Comparison of ENCODE assay signal across 9 mouse cellular contexts in the genomic region with DNA sequence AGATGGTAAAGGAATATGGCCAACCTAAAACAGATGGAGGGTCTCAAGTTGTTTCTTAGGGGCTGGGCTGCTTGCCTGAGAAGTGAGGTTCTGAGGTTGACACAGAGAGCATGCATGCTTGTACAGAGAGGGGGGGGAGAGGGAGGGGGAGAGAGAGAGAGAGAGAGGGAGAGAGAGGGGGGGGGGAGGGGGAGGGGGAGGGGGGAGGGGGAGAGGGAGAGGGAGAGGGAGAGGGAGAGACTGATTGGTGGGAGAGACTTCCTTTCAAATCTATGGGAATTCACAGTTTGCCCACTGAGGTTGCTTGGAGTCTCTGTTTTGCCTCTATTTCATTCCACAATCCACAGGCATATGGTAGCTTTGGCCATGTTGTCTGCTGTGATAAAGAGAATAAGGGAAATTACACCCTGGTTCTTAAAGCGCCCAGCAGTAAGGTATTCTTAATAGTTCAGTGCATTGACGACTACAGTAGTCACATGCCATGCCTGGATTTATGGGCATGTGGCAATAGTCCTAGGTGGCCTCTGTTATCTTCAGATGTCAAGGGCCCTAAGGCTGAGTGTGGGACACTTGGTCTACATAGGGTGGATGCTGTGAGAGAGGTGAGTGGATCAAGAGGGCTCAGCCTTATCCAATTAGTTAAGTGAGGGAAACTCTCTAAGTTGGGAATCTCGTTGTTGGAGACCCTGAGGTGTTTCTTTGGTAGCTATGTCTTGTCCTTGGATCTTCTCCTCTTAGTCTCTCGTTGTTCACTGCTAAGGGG. TPM values are rescaled to one million over a fixed set of nuclear protein-coding genes. Genes with fewer than 3 reads are reported as not detected.
DNase-seq lines count a peak whose midpoint lies in the region; ATAC-seq and TF ChIP-seq lines count a peak whose summit lies in the region.
"Had no signal": no experiment of that assay in that cellular context is flagged by ENCODE, and none has a peak within 500 bp of the region (broad histone marks: within the 10 kb centered on the region; RNA-seq: fewer than 3 reads in every experiment).

No protein-coding gene starts in this region.

- H3K4me3 ChIP-seq in heart, embryonic 10.5 days: peak overlapping the region; percentile 85
- H3K4me3 ChIP-seq in MEL (ENCODE audit: control insufficient read depth in 1 of 2, insufficient read depth in 1 of 2, low read depth in 2 of 2, low read length in 2 of 2): peak overlapping the region; percentile 68 to 73
- H3K4me3 ChIP-seq in hindbrain, embryonic 13.5 days: peak overlapping the region; percentile 81
- peak overlapping the region; percentile 79 for H3K4me3 ChIP-seq in midbrain, embryonic 11.5 days (ENCODE audit: low read depth, low read length)

- no peak for DNase-seq in heart, embryonic 10.5 days (ENCODE audit: low spot score)
- DNase-seq in heart, adult 9 months (ENCODE audit: low spot score in 2 of 2): no peak
- peak; percentile 65 for DNase-seq in MEL (ENCODE audit: low read depth, low spot score)
- DNase-seq in midbrain, embryonic 11.5 days (ENCODE audit: low spot score, missing footprints): no peak
- no peak for DNase-seq in adrenal gland, postnatal 4 days (ENCODE audit: low spot score in 2 of 2)
- DNase-seq in right cerebral cortex, adult 18-20 months: no peak
- no peak for DNase-seq in embryo, embryonic 10 days (ENCODE audit: low spot score)

- ATAC-seq in hindbrain, embryonic 13.5 days (ENCODE audit: low FRiP score): no peak
- no peak for ATAC-seq in midbrain, embryonic 11.5 days (ENCODE audit: low FRiP score)

- TF ChIP-seq RAD21 in MEL (IDR thresholded peaks at IDR 0.05; ENCODE audit: low read depth, low read length): no peak

- no peak for TF ChIP-seq EP300 in MEL (IDR thresholded peaks at IDR 0.05; ENCODE audit: low read depth in 1 of 2, low read length in 2 of 2)

- peak overlapping the region; percentile 76 for H3K4me2 ChIP-seq in hindbrain, embryonic 13.5 days
- H3K4me2 ChIP-seq in midbrain, embryonic 11.5 days: peak overlapping the region; percentile 65; the same call in 1 of the 2 replicates

- peaks cover 24% of the 10 kb centered on the region for H3K4me1 ChIP-seq in heart, embryonic 10.5 days
- H3K4me1 ChIP-seq in MEL (ENCODE audit: control insufficient read depth in 1 of 2, insufficient read depth in 2 of 2, low read length in 2 of 2): peaks cover 2 to 14% of the 10 kb centered on the region in 2 experiments; a peak in 3 of 4 replicates
- peaks cover 36% of the 10 kb centered on the region for H3K4me1 ChIP-seq in hindbrain, embryonic 13.5 days (replicated peaks)
- H3K4me1 ChIP-seq in midbrain, embryonic 11.5 days (ENCODE audit: control insufficient read depth, insufficient read depth, low read length): peaks cover 3% of the 10 kb centered on the region

- H3K9ac ChIP-seq in MEL (ENCODE audit: control insufficient read depth, low read depth, low read length, poor library complexity, severe bottlenecking): peak overlapping the region; percentile 76
- peak overlapping the region; percentile 80; the same call in 1 of the 2 replicates for H3K9ac ChIP-seq in hindbrain, embryonic 13.5 days
- H3K9ac ChIP-seq in midbrain, embryonic 11.5 days (ENCODE audit: low read length): no peak overlapping the region; the same call in 1 of the 2 replicates

- no peak for TF ChIP-seq POLR2A in MEL (IDR thresholded peaks at IDR 0.05; ENCODE audit: control insufficient read depth in 1 of 2, insufficient read depth in 1 of 2, low read depth in 1 of 2, low read length in 2 of 2, poor library complexity in 1 of 2)

- H3K27me3 ChIP-seq in heart, embryonic 10.5 days (ENCODE audit: insufficient read depth, poor library complexity, severe bottlenecking): no peaks in the 10 kb centered on the region
- no peaks in the 10 kb centered on the region for H3K27me3 ChIP-seq in MEL (ENCODE audit: control insufficient read depth in 1 of 2, insufficient read depth in 2 of 2, low read length in 2 of 2)
- H3K27me3 ChIP-seq in hindbrain, embryonic 13.5 days: no peaks in the 10 kb centered on the region
- no peaks in the 10 kb centered on the region for H3K27me3 ChIP-seq in midbrain, embryonic 11.5 days (ENCODE audit: control insufficient read depth, insufficient read depth, low read length)

- WGBS in heart, embryonic 10.5 days: 40% methylated on average over 4 of the region's 4 CpGs
- 50% methylated on average over 4 of the region's 4 CpGs for WGBS in hindbrain, embryonic 13.5 days
- 46% methylated on average over 4 of the region's 4 CpGs for WGBS in midbrain, embryonic 11.5 days

- H3K27ac ChIP-seq in heart, embryonic 10.5 days: no peak overlapping the region
- peak overlapping the region; percentile 50; the same call in 1 of the 2 replicates for H3K27ac ChIP-seq in MEL (ENCODE audit: control insufficient read depth, low read depth, low read length)
- 0 out of 2 replicates have a peak overlapping the region, but pooled peaks have one; percentile 91 for H3K27ac ChIP-seq in hindbrain, embryonic 13.5 days
- H3K27ac ChIP-seq in midbrain, embryonic 11.5 days (ENCODE audit: low read depth, low read length): no peak overlapping the region

- no peaks in the 10 kb centered on the region for H3K9me3 ChIP-seq in heart, embryonic 10.5 days
- H3K9me3 ChIP-seq in MEL (replicated peaks; ENCODE audit: insufficient read depth, low read length): no peaks in the 10 kb centered on the region
- no peaks in the 10 kb centered on the region for H3K9me3 ChIP-seq in hindbrain, embryonic 13.5 days
- no peaks in the 10 kb centered on the region for H3K9me3 ChIP-seq in midbrain, embryonic 11.5 days (ENCODE audit: control insufficient read depth, low read length)

- H3K79me2 ChIP-seq in MEL (ENCODE audit: control insufficient read depth, insufficient read depth, low read length, poor library complexity): no peaks in the 10 kb centered on the region; the same call in 1 of the 2 replicates

- TF ChIP-seq CTCF in MEL (IDR thresholded peaks at IDR 0.05 in 2 of 3, conservative IDR thresholded peaks at IDR 0.05 in 1 of 3; ENCODE audit: control insufficient read depth in 1 of 3, insufficient read depth in 1 of 3, low read depth in 2 of 3, low read length in 3 of 3, poor library complexity in 1 of 3, severe bottlenecking in 1 of 3): no peak

- H3K36me3 ChIP-seq in heart, embryonic 10.5 days: no peaks in the 10 kb centered on the region
- H3K36me3 ChIP-seq in MEL (ENCODE audit: control insufficient read depth in 1 of 2, insufficient read depth in 2 of 2, low read length in 2 of 2): peaks cover 0 to 11% of the 10 kb centered on the region in 2 experiments; a peak in 2 of 4 replicates
- no peaks in the 10 kb centered on the region for H3K36me3 ChIP-seq in hindbrain, embryonic 13.5 days
- H3K36me3 ChIP-seq in midbrain, embryonic 11.5 days (ENCODE audit: control insufficient read depth, insufficient read depth, low read length): no peaks in the 10 kb centered on the region

TF ChIP-seq in MEL, 35 proteins besides CTCF, POLR2A, EP300 and RAD21 (continues in another document):
- TF ChIP-seq USF1 (IDR thresholded peaks at IDR 0.05; ENCODE audit: low read depth, low read length) (peak; percentile 39; the same call in 1 of the 2 replicates), MXI1 (IDR thresholded peaks at IDR 0.05; ENCODE audit: low read depth, low read length) (0 out of 2 replicates have a peak, but pooled peaks have one; percentile 10), CHD1 (IDR thresholded peaks at IDR 0.05; ENCODE audit: low read depth, low read length) (no peak), POLR2AphosphoS2 (IDR thresholded peaks at IDR 0.05; ENCODE audit: low read length) (no peak)

RNA-seq across cellular contexts. Expression of a gene that starts 15.4 kb away (rescaled TPM):
- not detected in 2 replicates for polyA plus RNA-seq in heart, embryonic 10.5 days (2016; fragmentation: Nextera tagmentation; extraction: Ambion mirVana)
- not detected in 2 replicates for total RNA-seq in MEL (2012; rRNA removed)
- not detected for polyA plus RNA-seq in MEL (2012; ENCODE audit: insufficient read depth in 1 of 2, insufficient read length in 2 of 2, low read depth in 1 of 2, low replicate concordance in 2 of 2, missing spikeins in 1 of 2)
- 0.08 TPM in 1 of 2 replicates, not detected in the other for polyA plus RNA-seq in hindbrain, embryonic 13.5 days (2015; fragmentation: Nextera tagmentation; extraction: Ambion mirVana)
- not detected in 2 replicates for polyA plus RNA-seq in midbrain, embryonic 11.5 days (2014; fragmentation: Nextera tagmentation; extraction: Ambion mirVana)
- total RNA-seq in adrenal gland, postnatal 4 days (2021): under 1 TPM in 1 of 2 experiments, not detected in 1; 0.79 TPM
- total RNA-seq: ES-E14 had no signal

RNA-seq across cellular contexts. Expression of a gene that starts 15.4 kb away (rescaled TPM):
- not detected in 2 replicates for polyA plus RNA-seq in heart, embryonic 10.5 days (2016; fragmentation: Nextera tagmentation; extraction: Ambion mirVana)
- total RNA-seq in MEL (2012; rRNA removed): not detected in 2 replicates
- not detected for polyA plus RNA-seq in MEL (2012; ENCODE audit: insufficient read depth in 1 of 2, insufficient read length in 2 of 2, low read depth in 1 of 2, low replicate concordance in 2 of 2, missing spikeins in 1 of 2)
- not detected in 2 replicates for polyA plus RNA-seq in hindbrain, embryonic 13.5 days (2015; fragmentation: Nextera tagmentation; extraction: Ambion mirVana)
- polyA plus RNA-seq in midbrain, embryonic 11.5 days (2014; fragmentation: Nextera tagmentation; extraction: Ambion mirVana): not detected in 2 replicates
- not detected for total RNA-seq in adrenal gland, postnatal 4 days (2021)
- total RNA-seq: ES-E14 had no signal

RNA-seq across cellular contexts. Expression of a gene that starts 45.9 kb away (rescaled TPM):
- polyA plus RNA-seq in heart, embryonic 10.5 days (2016; fragmentation: Nextera tagmentation; extraction: Ambion mirVana): not detected in 2 replicates
- total RNA-seq in MEL (2012; rRNA removed): not detected in 2 replicates
- polyA plus RNA-seq in MEL (2012; ENCODE audit: insufficient read depth in 1 of 2, insufficient read length in 2 of 2, low read depth in 1 of 2, low replicate concordance in 2 of 2, missing spikeins in 1 of 2): not detected
- not detected in 2 replicates for polyA plus RNA-seq in hindbrain, embryonic 13.5 days (2015; fragmentation: Nextera tagmentation; extraction: Ambion mirVana)
- not detected in 2 replicates for polyA plus RNA-seq in midbrain, embryonic 11.5 days (2014; fragmentation: Nextera tagmentation; extraction: Ambion mirVana)
- total RNA-seq in adrenal gland, postnatal 4 days (2021): under 1 TPM in 1 of 2 experiments, not detected in 1; 0.23 TPM

RNA-seq across cellular contexts. Expression of a gene that starts 49.4 kb away (rescaled TPM):
- 0.49 and 0.70 TPM in 2 replicates for polyA plus RNA-seq in heart, embryonic 10.5 days (2016; fragmentation: Nextera tagmentation; extraction: Ambion mirVana)
- total RNA-seq in MEL (2012; rRNA removed): not detected in 2 replicates
- not detected for polyA plus RNA-seq in MEL (2012; ENCODE audit: insufficient read depth in 1 of 2, insufficient read length in 2 of 2, low read depth in 1 of 2, low replicate concordance in 2 of 2, missing spikeins in 1 of 2)
- 0.34 and 0.57 TPM in 2 replicates for polyA plus RNA-seq in hindbrain, embryonic 13.5 days (2015; fragmentation: Nextera tagmentation; extraction: Ambion mirVana)
- polyA plus RNA-seq in midbrain, embryonic 11.5 days (2014; fragmentation: Nextera tagmentation; extraction: Ambion mirVana): 0.67 and 0.90 TPM in 2 replicates
- total RNA-seq in adrenal gland, postnatal 4 days (2021): 1 to 10 TPM in 1 of 2 experiments, under 1 TPM in 1; 0.67 to 1.7 TPM
- total RNA-seq: ES-E14 had no signal

RNA-seq across cellular contexts. Expression of a gene that starts 52.5 kb away (rescaled TPM):
- polyA plus RNA-seq in heart, embryonic 10.5 days (2016; fragmentation: Nextera tagmentation; extraction: Ambion mirVana): 0.08 TPM in 1 of 2 replicates, not detected in the other
- not detected in 2 replicates for total RNA-seq in MEL (2012; rRNA removed)
- polyA plus RNA-seq in MEL (2012; ENCODE audit: insufficient read depth in 1 of 2, insufficient read length in 2 of 2, low read depth in 1 of 2, low replicate concordance in 2 of 2, missing spikeins in 1 of 2): not detected
- polyA plus RNA-seq in hindbrain, embryonic 13.5 days (2015; fragmentation: Nextera tagmentation; extraction: Ambion mirVana): not detected in 2 replicates
- polyA plus RNA-seq in midbrain, embryonic 11.5 days (2014; fragmentation: Nextera tagmentation; extraction: Ambion mirVana): 0.08 TPM in 1 of 2 replicates, not detected in the other
- under 1 TPM; 0.11 to 0.25 TPM for total RNA-seq in adrenal gland, postnatal 4 days (2021)

Comparison
In these comparisons a context has a peak if more than half of its experiments do, and no peak if none do; other contexts are left out.
1. H3K27ac ChIP-seq: peak in MEL (single experiment) and hindbrain, embryonic 13.5 days (single experiment); none in heart, embryonic 10.5 days (single experiment) and midbrain, embryonic 11.5 days (single experiment).
2. Peak in every context shown above with its lines, with median percentiles within 50 percentile points of each other: H3K4me3 ChIP-seq.